Mouse (Mus musculus): ENCODE results near the gene Helb.
A peak's percentile ranks its signal among the peaks of the same experiment; 100 is the strongest.
"Not testable (repeated sequence)": the region's sequence is repeated elsewhere in the genome, so short reads cannot be mapped to it uniquely, and the experiment has no call there.

Gene Helb

GRCm38 (mm10) chr10:120112507-120113396, at the start of gene Helb:
Gene Helb, minus strand, starts transcription at chr10:120112987.
- DNase-seq (ENCODE audit: low read depth, low spot score), result peak; percentile 99

DNA sequence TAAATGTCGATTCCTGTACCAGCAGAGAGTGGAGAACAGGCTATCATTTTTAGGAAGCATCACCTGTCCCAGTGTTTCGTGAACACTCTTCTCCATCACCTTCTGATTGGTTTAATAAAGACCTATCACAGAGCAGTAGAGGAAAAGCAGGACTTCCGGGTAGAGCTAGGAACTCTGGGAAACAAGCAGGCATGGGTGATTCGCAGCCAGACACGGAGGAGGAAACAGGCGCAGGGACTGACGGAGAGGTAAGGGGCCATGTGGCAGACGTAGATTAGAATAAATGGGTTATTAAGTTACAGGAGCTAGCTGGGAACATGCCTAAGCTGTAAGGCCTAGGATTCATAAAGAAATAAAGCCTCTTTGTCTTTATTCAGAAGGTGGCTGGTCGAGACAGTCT, 47.7 kb upstream of the Helb start:
- DNase-seq (ENCODE audit: low read depth, low spot score), result peak; percentile 76

DNA sequence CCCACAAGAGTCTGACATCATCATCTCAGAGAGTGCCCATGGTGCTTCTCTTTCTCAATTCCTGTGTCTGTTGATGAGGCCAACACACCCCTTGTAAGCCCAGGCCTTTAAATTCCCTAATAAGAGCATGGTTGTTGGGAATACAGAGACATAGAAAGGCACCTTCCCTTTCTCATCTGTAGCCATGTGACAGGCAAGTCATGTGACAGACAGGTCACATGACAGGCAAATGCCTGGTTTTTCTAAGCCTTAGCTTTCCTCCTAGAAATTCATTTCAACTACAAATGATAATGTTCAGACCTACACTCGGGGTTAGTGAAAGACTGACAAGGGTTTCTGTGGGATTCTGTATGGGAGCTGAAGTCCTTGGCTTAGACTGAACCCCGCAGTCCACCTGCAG, 41.1 kb upstream of the Helb start:
- DNase-seq (ENCODE audit: low read depth, low spot score), result peak; percentile 78

DNA sequence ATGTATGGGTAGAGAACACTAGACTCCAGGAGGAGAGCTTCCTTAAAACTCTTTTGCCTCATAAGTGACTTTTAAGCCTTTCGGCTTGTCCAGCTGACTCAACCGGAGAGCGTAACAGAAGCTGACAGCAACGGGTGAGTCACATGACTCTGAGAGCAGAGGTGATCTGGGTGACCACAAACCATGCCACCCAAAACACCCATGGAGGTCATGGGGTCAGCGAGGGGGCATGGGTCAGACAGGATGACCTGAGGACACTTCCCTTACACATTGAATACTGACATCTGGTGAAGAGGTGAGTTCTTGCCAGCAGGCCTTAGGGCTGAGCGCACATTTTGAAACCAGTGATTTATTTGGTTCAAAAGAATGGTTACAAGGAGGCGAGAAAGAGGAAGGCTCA, 38.9 kb upstream of the Helb start:
- DNase-seq (ENCODE audit: low read depth, low spot score), result no peak

- no peak for DNase-seq (ENCODE audit: low read depth, low spot score)
These were observed 28.2 kb upstream of the Helb start for GRCm38 (mm10) chr10:120140916-120141516.

GRCm38 (mm10) chr10:120140193-120140592, 27.4 kb upstream of the Helb start:
- no peak for DNase-seq (ENCODE audit: low read depth, low spot score)

GRCm38 (mm10) chr10:120136020-120136562, 23.3 kb upstream of the Helb start:
- peak; percentile 74 for DNase-seq (ENCODE audit: low read depth, low spot score)

DNA sequence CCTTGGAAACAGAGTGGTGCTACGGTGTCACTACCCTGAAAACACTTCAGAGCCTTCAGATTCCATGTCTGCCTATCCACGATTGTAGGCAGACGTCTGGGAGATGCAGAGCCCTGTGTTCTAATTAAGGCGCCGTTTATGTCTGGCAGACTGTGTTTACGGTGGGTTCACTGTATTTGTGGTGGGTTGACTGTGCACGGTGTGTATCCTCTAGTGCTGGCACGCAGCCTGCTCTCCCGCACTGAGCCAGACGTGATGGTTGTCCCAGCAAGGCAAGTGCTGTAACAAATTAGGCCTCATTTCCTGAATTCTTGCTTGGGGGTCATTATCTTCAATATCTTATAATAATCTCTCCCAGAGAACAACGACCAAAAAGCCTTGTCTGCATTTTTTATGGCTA, 20.9 kb upstream of the Helb start:
- no peak for DNase-seq (ENCODE audit: low read depth, low spot score)

DNA sequence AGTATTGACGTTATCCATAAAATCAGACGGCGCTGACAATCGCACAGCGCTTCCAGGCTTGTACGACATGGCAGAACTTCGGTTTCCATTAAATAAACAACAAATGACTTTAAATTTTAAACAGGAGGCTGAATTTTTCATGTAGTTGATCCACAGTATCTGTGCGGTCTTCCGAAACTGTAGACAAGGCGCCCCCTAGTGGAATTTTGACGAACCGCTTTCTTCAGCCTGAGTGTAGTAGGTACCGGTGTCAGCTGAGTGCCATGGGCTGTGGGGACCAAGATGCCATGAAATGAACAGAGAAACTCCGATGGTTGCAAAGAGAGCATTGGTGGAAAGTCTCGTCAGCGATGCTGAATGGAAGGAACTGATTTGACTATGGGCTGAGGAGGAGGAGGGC, 17.8 kb upstream of the Helb start:
- DNase-seq (ENCODE audit: low read depth, low spot score), result peak; percentile 80

DNA sequence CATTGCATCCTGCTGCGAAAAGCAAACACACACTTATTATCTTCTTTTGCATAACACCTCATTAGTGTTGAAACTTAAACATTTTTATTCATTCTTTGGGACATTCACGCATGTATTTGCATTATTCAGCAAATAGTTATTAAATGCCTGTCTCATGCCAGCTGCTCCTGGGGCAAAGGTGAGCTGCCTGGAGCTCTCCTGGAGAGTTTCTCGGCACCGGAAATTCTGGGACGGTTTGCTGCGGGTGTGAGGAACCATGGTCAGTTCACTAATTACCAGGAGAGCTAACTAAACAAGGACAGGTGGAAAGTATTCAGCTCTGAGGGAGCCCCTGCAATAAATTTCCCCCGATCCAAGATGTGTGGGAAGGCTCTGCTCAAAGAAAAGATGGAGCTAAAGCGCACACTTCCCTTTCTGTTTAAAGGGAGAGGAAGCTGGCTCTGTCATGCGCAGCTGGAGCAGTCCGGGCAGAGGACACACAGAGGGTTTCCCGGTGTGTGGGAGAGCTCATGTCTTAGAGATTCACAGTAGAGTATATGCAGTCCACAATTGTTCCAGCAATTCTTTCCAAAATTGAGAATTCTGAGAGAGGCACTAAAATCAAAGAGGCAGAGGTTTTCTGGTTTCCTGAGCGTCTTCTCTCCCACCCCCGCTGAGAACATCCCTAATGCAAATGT, 16.0 kb upstream of the Helb start:
- DNase-seq (ENCODE audit: low read depth, low spot score), result no peak

- DNase-seq (ENCODE audit: low read depth, low spot score), result no peak
These were observed 12.7 kb upstream of the Helb start for GRCm38 (mm10) chr10:120125465-120125857.

DNA sequence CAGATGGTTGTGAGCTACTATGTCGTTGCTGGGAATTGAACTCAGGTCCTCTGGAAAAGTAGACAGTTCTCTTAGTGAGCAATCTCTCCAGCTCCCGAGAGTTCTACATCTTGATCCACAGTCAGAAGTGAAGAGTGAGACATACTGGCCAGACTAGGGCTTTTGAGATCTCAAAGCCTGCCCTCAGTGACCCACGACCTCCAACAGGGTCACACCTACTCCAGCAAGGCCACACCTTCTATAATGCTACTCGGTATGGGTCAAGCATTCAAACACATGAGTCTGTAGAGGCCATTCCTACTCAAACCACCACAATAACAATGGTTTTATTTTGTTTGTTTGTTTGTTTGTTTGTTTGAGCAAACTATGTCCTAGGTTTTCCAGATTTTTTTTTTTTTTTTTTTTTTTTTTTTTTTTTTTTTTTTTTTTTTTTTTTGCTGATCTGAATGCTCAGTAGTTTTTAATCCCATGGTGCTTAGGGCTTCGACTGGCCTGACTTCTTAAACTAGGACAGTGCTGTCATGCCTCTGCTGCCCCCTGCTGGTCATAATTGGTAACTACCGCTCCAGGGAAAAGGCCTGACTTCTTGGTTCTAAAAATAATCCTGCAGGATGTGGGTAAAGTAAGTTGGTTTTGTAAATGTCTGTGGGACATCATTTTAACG, 12.1 kb upstream of the Helb start:
- DNase-seq (ENCODE audit: low read depth, low spot score), result peak; percentile 90

DNA sequence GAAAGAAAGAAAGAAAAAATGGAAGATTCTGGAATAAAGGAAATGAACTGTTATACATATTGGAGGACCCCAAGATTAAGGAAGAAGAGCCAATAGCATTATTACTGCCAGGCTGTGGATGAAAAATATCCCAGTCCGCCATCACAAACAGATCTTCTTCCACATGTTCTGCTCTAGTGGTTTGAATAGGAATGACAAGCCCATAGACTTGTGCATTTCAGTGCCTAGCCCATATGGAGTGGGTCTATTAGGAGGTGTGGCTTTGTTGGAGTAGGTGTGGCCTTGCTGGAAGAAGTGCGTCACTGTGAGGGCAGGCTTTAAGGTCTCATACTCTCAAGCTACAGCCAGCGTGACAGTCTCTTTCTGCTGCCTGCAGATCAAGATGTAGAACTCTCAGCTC, 10.9 kb upstream of the Helb start:
- DNase-seq (ENCODE audit: low read depth, low spot score), result peak; percentile 89

DNA sequence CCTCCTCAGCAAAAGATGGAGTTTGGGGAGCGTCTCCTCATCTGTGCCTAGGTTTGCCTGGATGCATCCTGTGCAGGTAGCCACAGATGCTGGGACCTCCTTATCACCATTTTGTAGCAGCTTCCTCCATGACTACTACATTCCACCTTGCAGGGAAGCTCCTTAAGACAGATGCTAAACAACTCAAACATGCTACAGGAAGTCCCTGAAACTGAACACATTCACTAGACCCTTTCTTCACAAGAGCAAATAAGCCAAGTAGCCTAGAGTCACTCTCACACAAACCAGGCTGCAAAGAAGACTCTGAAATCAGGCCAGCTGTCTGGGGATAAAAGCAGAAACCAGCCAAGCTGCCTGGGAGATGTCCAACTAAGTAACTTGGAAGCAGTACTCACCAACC, 2.5 kb upstream of the Helb start:
- DNase-seq (ENCODE audit: low read depth, low spot score), result peak; percentile 52

- DNase-seq (ENCODE audit: low read depth, low spot score), result peak; percentile 94
These were observed 1.7 kb upstream of the Helb start for GRCm38 (mm10) chr10:120114493-120114892.

- DNase-seq (ENCODE audit: low read depth, low spot score), result no peak
These were observed 1.2 kb upstream of the Helb start for GRCm38 (mm10) chr10:120113980-120114379.

DNA sequence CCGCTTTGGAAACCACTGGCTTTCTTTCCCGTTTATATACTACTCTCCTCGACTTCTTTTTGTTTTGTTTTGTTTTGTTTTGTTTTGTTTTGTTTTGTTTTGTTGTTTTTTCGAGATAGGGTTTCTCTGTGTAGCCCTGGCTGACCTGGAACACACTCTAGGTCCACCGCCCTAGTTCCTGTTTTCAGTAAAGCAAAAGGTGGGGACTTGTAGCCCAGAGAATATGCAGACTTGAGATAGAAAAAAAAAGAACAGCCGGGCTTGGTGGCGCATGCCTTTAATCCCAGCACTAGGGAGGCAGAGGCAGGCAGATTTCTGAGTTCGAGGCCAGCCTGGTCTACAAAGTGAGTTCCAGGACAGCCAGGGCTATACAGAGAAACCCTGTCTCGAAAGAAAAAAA, 695 bp upstream of the Helb start:
- DNase-seq (ENCODE audit: low read depth, low spot score), result not testable (repeated sequence)

- DNase-seq (ENCODE audit: low read depth, low spot score), result peak; percentile 43
These were observed 982 bp downstream of the Helb start for GRCm38 (mm10) chr10:120111691-120112319.

GRCm38 (mm10) chr10:120100806-120101205, 12.0 kb downstream of the Helb start:
- peak; percentile 70 for DNase-seq (ENCODE audit: low read depth, low spot score)

DNA sequence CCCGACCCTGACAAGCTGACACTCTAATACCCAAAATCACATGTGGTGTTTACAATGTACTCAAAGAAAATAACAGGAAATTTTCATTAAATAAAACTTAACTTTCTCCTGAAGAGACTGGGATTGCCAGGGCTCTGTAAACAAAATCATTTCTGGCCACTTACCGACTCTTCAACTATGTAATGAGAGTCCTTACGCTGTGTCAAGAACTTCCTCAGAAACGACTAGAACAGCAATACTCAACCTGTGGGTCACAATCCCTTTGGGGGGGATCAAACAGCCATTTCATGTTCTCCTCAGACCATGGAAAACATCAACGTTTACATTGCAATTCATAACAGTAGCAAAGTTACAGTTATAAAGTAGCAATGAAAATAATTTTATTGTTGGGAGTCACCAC, 15.2 kb downstream of the Helb start:
- no peak for DNase-seq (ENCODE audit: low read depth, low spot score)

DNA sequence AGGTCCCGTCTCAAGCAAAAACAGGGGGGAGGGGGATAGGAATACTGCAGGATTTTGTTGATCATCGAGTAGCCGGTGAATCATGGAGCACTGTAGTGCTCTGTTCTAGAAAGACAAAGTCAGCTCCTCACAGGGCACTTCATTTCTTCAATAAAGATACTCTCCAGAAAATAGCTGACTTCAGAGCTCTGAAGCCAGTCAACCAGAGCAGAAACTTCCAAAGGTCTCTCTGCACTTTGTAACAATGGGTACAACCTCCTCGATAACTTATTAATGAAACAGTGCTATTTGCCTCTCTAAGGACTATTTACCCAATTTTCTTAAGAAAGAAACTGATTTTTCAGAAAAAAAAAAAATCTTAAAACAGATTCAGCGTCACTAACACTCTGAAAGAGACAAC, 17.1 kb downstream of the Helb start:
- DNase-seq (ENCODE audit: low read depth, low spot score), result no peak

Data from ZHBTc4 (cell line).